15 mouse cellular contexts compared by ENCODE assay signal in the genomic region with DNA sequence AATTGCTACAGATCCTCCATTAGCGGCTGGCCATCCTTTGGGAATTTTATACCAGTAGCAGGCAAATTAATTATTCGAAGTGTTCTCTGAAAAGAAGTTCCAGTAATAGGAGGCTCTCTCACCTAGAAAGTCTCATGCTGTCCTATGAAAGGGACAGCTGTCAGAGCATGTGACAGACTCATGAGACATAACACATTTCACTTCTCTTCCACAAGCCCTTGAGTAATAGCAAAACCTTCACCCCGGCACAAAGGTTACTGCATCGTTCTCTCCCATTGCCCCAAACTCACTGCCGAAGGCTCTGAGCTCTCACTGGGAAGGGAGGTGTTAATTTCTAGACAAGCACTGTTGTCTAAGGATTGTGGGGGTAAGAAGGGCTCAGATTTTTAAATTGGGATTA. TPM values are rescaled to one million over a fixed set of nuclear protein-coding genes. Genes with fewer than 3 reads are reported as not detected.
DNase-seq lines count a peak whose midpoint lies in the region; ATAC-seq and TF ChIP-seq lines count a peak whose summit lies in the region.
"Had no signal": no experiment of that assay in that cellular context is flagged by ENCODE, and none has a peak within 500 bp of the region (broad histone marks: within the 10 kb centered on the region; RNA-seq: fewer than 3 reads in every experiment).

No protein-coding gene starts in this region.

- H3K4me2 ChIP-seq in liver, embryonic 16.5 days (ENCODE audit: low read depth, low read length): no peak overlapping the region
- no peak overlapping the region for H3K4me2 ChIP-seq in liver, embryonic 12.5 days
- H3K4me2 ChIP-seq: embryonic facial prominence, embryonic 13.5 days; heart, embryonic 11.5 days; limb, embryonic 15.5 days; midbrain, embryonic 15.5 days had no signal

- no peak overlapping the region for H3K27ac ChIP-seq in liver, embryonic 16.5 days (ENCODE audit: low read length)
- no peak overlapping the region for H3K27ac ChIP-seq in liver, embryonic 12.5 days
- H3K27ac ChIP-seq in bone marrow, adult 2 months (ENCODE audit: control insufficient read depth, insufficient read depth, low read depth, low read length, poor library complexity): peak overlapping the region; percentile 29; the same call in 1 of the 2 replicates
- H3K27ac ChIP-seq: embryonic facial prominence, embryonic 13.5 days; kidney, postnatal 0 days; limb, embryonic 15.5 days; midbrain, embryonic 15.5 days had no signal

- 61% methylated on average over 5 of the region's 5 CpGs for WGBS in liver, embryonic 16.5 days (ENCODE audit: insufficient replicate concordance)
- 68% methylated on average over 5 of the region's 5 CpGs for WGBS in liver, embryonic 12.5 days (ENCODE audit: insufficient replicate concordance)
- 50% methylated on average over 5 of the region's 5 CpGs for WGBS in bone marrow, adult 2 months

- peak; percentile 35 for DNase-seq in adrenal gland, adult 2 months
- DNase-seq in adrenal gland, postnatal 10 days: no peak
- no peak for DNase-seq in heart, adult 8-10 months (ENCODE audit: low spot score)
- DNase-seq in cerebellum, adult 11-12 months: no peak
- DNase-seq: cerebellum, adult 2 months; thymus, adult 18-20 months had no signal

- TF ChIP-seq POLR2A in bone marrow, adult 2 months (IDR thresholded peaks at IDR 0.05; ENCODE audit: borderline replicate concordance, control insufficient read depth, low read depth, low read length): no peak

- TF ChIP-seq CTCF in bone marrow, adult 2 months (IDR thresholded peaks at IDR 0.05; ENCODE audit: control insufficient read depth, insufficient read depth, low read length): no peak

- no peaks in the 10 kb centered on the region for H3K36me3 ChIP-seq in liver, embryonic 16.5 days (ENCODE audit: control insufficient read depth, insufficient read depth)
- no peaks in the 10 kb centered on the region for H3K36me3 ChIP-seq in liver, embryonic 12.5 days
- H3K36me3 ChIP-seq: midbrain, embryonic 15.5 days had no signal

- 0 out of 2 replicates have a peak, but pooled peaks have one; percentile 32 for ATAC-seq in liver, embryonic 16.5 days (ENCODE audit: low read depth)
- no peak for ATAC-seq in liver, embryonic 12.5 days
- ATAC-seq in megakaryocyte, adult 5-6 weeks (ENCODE audit: poor library complexity, severe bottlenecking): peak; percentile 41
- ATAC-seq: midbrain, embryonic 15.5 days had no signal

- no peaks in the 10 kb centered on the region for H3K27me3 ChIP-seq in liver, embryonic 16.5 days (ENCODE audit: control insufficient read depth, insufficient read depth, low read depth, low read length)
- H3K27me3 ChIP-seq in liver, embryonic 12.5 days (replicated peaks): no peaks in the 10 kb centered on the region
- H3K27me3 ChIP-seq: embryonic facial prominence, embryonic 13.5 days; limb, embryonic 15.5 days; midbrain, embryonic 15.5 days had no signal

- H3K9me3 ChIP-seq in liver, embryonic 16.5 days (replicated peaks; ENCODE audit: control insufficient read depth, low read length): no peaks in the 10 kb centered on the region
- H3K9me3 ChIP-seq in liver, embryonic 12.5 days (replicated peaks): no peaks in the 10 kb centered on the region
- H3K9me3 ChIP-seq: embryonic facial prominence, embryonic 13.5 days; limb, embryonic 15.5 days; midbrain, embryonic 15.5 days had no signal

- no peak overlapping the region for H3K4me3 ChIP-seq in liver, embryonic 16.5 days (ENCODE audit: low read depth, low read length)
- H3K4me3 ChIP-seq in liver, embryonic 12.5 days: no peak overlapping the region
- H3K4me3 ChIP-seq in bone marrow, adult 2 months (replicated peaks; ENCODE audit: control insufficient read depth, low read depth, low read length): no peak overlapping the region
- H3K4me3 ChIP-seq: embryonic facial prominence, embryonic 13.5 days; limb, embryonic 15.5 days; midbrain, embryonic 15.5 days had no signal

- H3K9ac ChIP-seq in liver, embryonic 16.5 days (ENCODE audit: low read depth, low read length): no peak overlapping the region
- no peak overlapping the region for H3K9ac ChIP-seq in liver, embryonic 12.5 days
- H3K9ac ChIP-seq: embryonic facial prominence, embryonic 13.5 days; limb, embryonic 15.5 days; midbrain, embryonic 15.5 days had no signal

- H3K4me1 ChIP-seq in liver, embryonic 16.5 days (ENCODE audit: control insufficient read depth, low read depth, low read length): peaks cover 13% of the 10 kb centered on the region
- H3K4me1 ChIP-seq in liver, embryonic 12.5 days: peaks cover 25% of the 10 kb centered on the region; the same call in 1 of the 2 replicates
- H3K4me1 ChIP-seq in bone marrow, adult 2 months (ENCODE audit: control insufficient read depth, insufficient read depth, low read length): peaks cover 12% of the 10 kb centered on the region
- H3K4me1 ChIP-seq: midbrain, embryonic 15.5 days had no signal

RNA-seq across cellular contexts. Expression of a gene that starts 38.3 kb away (rescaled TPM):
- 10 to 100 TPM; 57.7 to 90.0 TPM for total RNA-seq in adrenal gland, adult 2 months (2021)
- 64.3 and 72.6 TPM in 2 replicates for polyA plus RNA-seq in adrenal gland, adult 2 months (2012; rRNA removed)
- total RNA-seq in adrenal gland, postnatal 10 days (2021): 10 to 100 TPM; 65.0 to 70.8 TPM
- polyA plus RNA-seq in liver, embryonic 16.5 days (2015; fragmentation: Nextera tagmentation; extraction: Ambion mirVana): 5.9 and 7.5 TPM in 2 replicates
- 6.9 and 7.1 TPM in 2 replicates for polyA plus RNA-seq in liver, embryonic 12.5 days (2016; fragmentation: Nextera tagmentation; extraction: Ambion mirVana)
- polyA plus RNA-seq in bone marrow, adult 2 months (2011; ENCODE audit: insufficient read depth, insufficient read length, low replicate concordance, missing spikeins): 3.5 and 4.7 TPM in 2 replicates
- total RNA-seq in megakaryocyte, adult 5-6 weeks (2015): 16.9 and 18.4 TPM in 2 replicates
- total RNA-seq in megakaryocyte, adult 5-6 weeks (2017): 14.8 and 18.9 TPM in 2 replicates
- total RNA-seq in heart, adult 8-10 months (2022): 10 to 100 TPM; 33.5 to 39.3 (median 35.0) TPM
